Mouse (Mus musculus) testis, adult 2 months (tissue): ENCODE results near the gene Mob3c.

ENCODE experiments used
- CTCF ChIP-seq: fragments of 200-500 bp; IDR thresholded peaks from 2 replicates; pipeline ENCODE4 v1.5.1; 2012; ENCODE audit warnings: low read depth, mild to moderate bottlenecking, inconsistent platforms, low read length, moderate library complexity; ENCODE audit not compliant: control insufficient read depth, insufficient read depth, insufficient replicate concordance
- POLR2A ChIP-seq: fragments of 200-500 bp; IDR thresholded peaks from 2 replicates; pipeline ENCODE4 v1.6.1; 2012; ENCODE audit warnings: low read depth, mild to moderate bottlenecking, inconsistent platforms, low read length, moderate library complexity; ENCODE audit not compliant: control insufficient read depth

DNA sequence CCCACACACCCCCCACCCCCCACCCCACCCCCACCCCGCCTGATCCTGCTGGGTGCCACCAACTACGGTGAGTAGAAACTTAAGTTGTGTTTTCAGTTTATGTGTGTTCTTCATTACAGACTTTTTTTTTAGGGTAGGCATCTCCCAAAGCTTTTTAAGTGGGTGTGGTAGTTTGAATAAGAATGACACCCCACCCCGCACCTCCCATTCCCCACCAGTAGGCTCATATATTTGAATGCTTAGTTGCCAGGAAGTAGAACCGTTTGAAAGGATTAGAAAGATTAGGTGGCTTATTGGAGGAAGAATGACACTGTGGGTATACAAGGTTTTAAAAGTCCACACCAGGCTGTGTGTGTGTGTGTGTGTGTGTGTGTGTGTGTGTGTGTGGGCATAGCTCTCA is 15.6 kb upstream of the Mob3c start:
- no peak for TF ChIP-seq CTCF
- no peak for TF ChIP-seq POLR2A
